Mouse (Mus musculus): ENCODE results near the gene Phlpp1. TPM values are rescaled to one million over a fixed set of nuclear protein-coding genes. Genes with fewer than 3 reads are reported as not detected.

Phlpp1 gene
- total and polyA plus RNA-seq, 3 experiments = 5.0 to 9.4 TPM; not detected in 1

- Histone ChIP-seq H3K4me3 (ENCODE audit: control insufficient read depth in 1 of 2, insufficient read depth in 1 of 2, low read depth in 2 of 2, low read length in 2 of 2) (no peak overlapping the region), H3K9ac (ENCODE audit: control insufficient read depth, low read depth, low read length, poor library complexity, severe bottlenecking) (no peak overlapping the region), H3K27me3 (ENCODE audit: control insufficient read depth in 1 of 2, insufficient read depth in 2 of 2, low read length in 2 of 2) (no peaks in the 10 kb centered on the region), H3K27ac (ENCODE audit: control insufficient read depth, low read depth, low read length) (no peak overlapping the region), H3K4me1 (ENCODE audit: control insufficient read depth in 1 of 2, insufficient read depth in 2 of 2, low read length in 2 of 2) (peaks cover 0 to 5% of the 10 kb centered on the region in 2 experiments; a peak in 2 of 4 replicates), H3K36me3 (ENCODE audit: control insufficient read depth in 1 of 2, insufficient read depth in 2 of 2, low read length in 2 of 2) (peaks cover 0 to 2% of the 10 kb centered on the region in 2 experiments; a peak in 1 of 4 replicates), H3K9me3 (replicated peaks; ENCODE audit: insufficient read depth, low read length) (no peaks in the 10 kb centered on the region), H3K79me2 (ENCODE audit: control insufficient read depth, insufficient read depth, low read length, poor library complexity) (no peaks in the 10 kb centered on the region)
- no peak for DNase-seq (ENCODE audit: low read depth, low spot score)
- TF ChIP-seq MYC (IDR thresholded peaks at IDR 0.05; ENCODE audit: low read depth, low read length) = no peak
Observed at GRCm38 (mm10) chr1:106221964-106222363, 50.4 kb downstream of the Phlpp1 start.

- no peak for DNase-seq (ENCODE audit: low read depth, low spot score)
Observed at GRCm38 (mm10) chr1:106226613-106227012, 55.1 kb downstream of the Phlpp1 start.

DNA sequence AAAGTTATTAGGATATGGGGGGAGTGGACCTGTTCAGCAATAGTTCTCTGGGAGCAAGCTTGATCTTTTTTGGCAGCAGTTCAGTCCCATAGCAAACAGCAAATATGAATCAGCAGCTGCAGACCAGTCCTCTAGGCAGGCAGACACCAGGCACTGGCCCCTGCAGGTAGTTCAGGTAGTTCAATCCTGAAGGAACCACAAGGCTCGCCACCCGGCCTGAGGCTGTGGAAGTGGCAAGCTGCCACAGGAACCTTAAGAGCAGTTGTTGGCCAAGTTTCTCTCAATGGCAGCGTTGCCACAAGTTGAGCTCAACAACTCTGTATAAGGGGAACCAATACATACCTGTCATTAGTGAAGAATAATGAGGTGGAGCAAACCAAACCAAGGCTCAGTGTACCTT, 58.8 kb downstream of the Phlpp1 start:
- H3K4me1 ChIP-seq (ENCODE audit: control insufficient read depth in 1 of 2, insufficient read depth in 2 of 2, low read length in 2 of 2) = peaks cover 6 to 12% of the 10 kb centered on the region in 2 experiments; a peak in 3 of 4 replicates
- no peaks in the 10 kb centered on the region for H3K9me3 ChIP-seq (replicated peaks; ENCODE audit: insufficient read depth, low read length)
- no peak for TF ChIP-seq BHLHE40 (IDR thresholded peaks at IDR 0.05; ENCODE audit: borderline replicate concordance, low read depth, low read length)
- no peaks in the 10 kb centered on the region for H3K27me3 ChIP-seq (ENCODE audit: control insufficient read depth in 1 of 2, insufficient read depth in 2 of 2, low read length in 2 of 2)
- H3K36me3 ChIP-seq (ENCODE audit: control insufficient read depth in 1 of 2, insufficient read depth in 2 of 2, low read length in 2 of 2) = peaks cover 0 to 2% of the 10 kb centered on the region in 2 experiments; a peak in 1 of 4 replicates
- H3K4me3 ChIP-seq (ENCODE audit: control insufficient read depth in 1 of 2, insufficient read depth in 1 of 2, low read depth in 2 of 2, low read length in 2 of 2) = no peak overlapping the region
- no peak overlapping the region for H3K27ac ChIP-seq (ENCODE audit: control insufficient read depth, low read depth, low read length)
- 0 out of 2 replicates have a peak, but pooled peaks cover 2% of the 10 kb centered on the region for H3K79me2 ChIP-seq (ENCODE audit: control insufficient read depth, insufficient read depth, low read length, poor library complexity)
- no peak for DNase-seq (ENCODE audit: low read depth, low spot score)
- no peak overlapping the region for H3K9ac ChIP-seq (ENCODE audit: control insufficient read depth, low read depth, low read length, poor library complexity, severe bottlenecking)

More at GRCm38 (mm10) chr1:106226613-106227012, 55.1 kb downstream of the Phlpp1 start:
- TF ChIP-seq EP300 (IDR thresholded peaks at IDR 0.05; ENCODE audit: low read depth in 1 of 2, low read length in 2 of 2) = no peak
- no peak for TF ChIP-seq GATA1 (IDR thresholded peaks at IDR 0.05; ENCODE audit: low read depth, low read length)
- TF ChIP-seq RCOR1 (IDR thresholded peaks at IDR 0.05; ENCODE audit: low read depth, low read length) = no peak
- no peak for TF ChIP-seq ZKSCAN1 (IDR thresholded peaks at IDR 0.05; ENCODE audit: low read depth, low read length)
- TF ChIP-seq HCFC1 (IDR thresholded peaks at IDR 0.05; ENCODE audit: low read depth, low read length) = no peak
- no peak for TF ChIP-seq TCF12 (IDR thresholded peaks at IDR 0.05; ENCODE audit: low read depth, low read length)
- H3K9ac ChIP-seq (ENCODE audit: control insufficient read depth, low read depth, low read length, poor library complexity, severe bottlenecking) = no peak overlapping the region
- peaks cover 0 to 2% of the 10 kb centered on the region in 2 experiments; a peak in 1 of 4 replicates for H3K36me3 ChIP-seq (ENCODE audit: control insufficient read depth in 1 of 2, insufficient read depth in 2 of 2, low read length in 2 of 2)
- no peak overlapping the region for H3K27ac ChIP-seq (ENCODE audit: control insufficient read depth, low read depth, low read length)
- H3K27me3 ChIP-seq (ENCODE audit: control insufficient read depth in 1 of 2, insufficient read depth in 2 of 2, low read length in 2 of 2) = no peaks in the 10 kb centered on the region
- H3K79me2 ChIP-seq (ENCODE audit: control insufficient read depth, insufficient read depth, low read length, poor library complexity) = no peaks in the 10 kb centered on the region
- H3K9me3 ChIP-seq (replicated peaks; ENCODE audit: insufficient read depth, low read length) = no peaks in the 10 kb centered on the region
- peaks cover 3 to 10% of the 10 kb centered on the region in 2 experiments; a peak in 2 of 4 replicates for H3K4me1 ChIP-seq (ENCODE audit: control insufficient read depth in 1 of 2, insufficient read depth in 2 of 2, low read length in 2 of 2)
- no peak overlapping the region for H3K4me3 ChIP-seq (ENCODE audit: control insufficient read depth in 1 of 2, insufficient read depth in 1 of 2, low read depth in 2 of 2, low read length in 2 of 2)

GRCm38 (mm10) chr1:106231345-106231744, 59.8 kb downstream of the Phlpp1 start:
- Histone ChIP-seq H3K4me3 (ENCODE audit: control insufficient read depth in 1 of 2, insufficient read depth in 1 of 2, low read depth in 2 of 2, low read length in 2 of 2) (no peak overlapping the region), H3K36me3 (ENCODE audit: control insufficient read depth in 1 of 2, insufficient read depth in 2 of 2, low read length in 2 of 2) (peaks cover 0 to 2% of the 10 kb centered on the region in 2 experiments; a peak in 1 of 4 replicates), H3K4me1 (ENCODE audit: control insufficient read depth in 1 of 2, insufficient read depth in 2 of 2, low read length in 2 of 2) (peaks cover 6 to 12% of the 10 kb centered on the region in 2 experiments; a peak in 3 of 4 replicates), H3K9ac (ENCODE audit: control insufficient read depth, low read depth, low read length, poor library complexity, severe bottlenecking) (no peak overlapping the region), H3K79me2 (ENCODE audit: control insufficient read depth, insufficient read depth, low read length, poor library complexity) (0 out of 2 replicates have a peak, but pooled peaks cover 2% of the 10 kb centered on the region), H3K27me3 (ENCODE audit: control insufficient read depth in 1 of 2, insufficient read depth in 2 of 2, low read length in 2 of 2) (no peaks in the 10 kb centered on the region), H3K9me3 (replicated peaks; ENCODE audit: insufficient read depth, low read length) (no peaks in the 10 kb centered on the region), H3K27ac (ENCODE audit: control insufficient read depth, low read depth, low read length) (no peak overlapping the region)
- DNase-seq (ENCODE audit: low read depth, low spot score) = peak; percentile 49
- no peak for TF ChIP-seq ZC3H11A (IDR thresholded peaks at IDR 0.05; ENCODE audit: low read depth, low read length)
- no peak for TF ChIP-seq POLR2AphosphoS2 (IDR thresholded peaks at IDR 0.05; ENCODE audit: low read length)
- no peak for TF ChIP-seq POLR2A (IDR thresholded peaks at IDR 0.05; ENCODE audit: control insufficient read depth in 1 of 2, insufficient read depth in 1 of 2, low read depth in 1 of 2, low read length in 2 of 2, poor library complexity in 1 of 2)
- TF ChIP-seq ZMIZ1 (IDR thresholded peaks at IDR 0.05; ENCODE audit: low read depth, low read length) = no peak
- no peak for TF ChIP-seq E2F4 (IDR thresholded peaks at IDR 0.05; ENCODE audit: borderline replicate concordance, low read depth, low read length)
- no peak for TF ChIP-seq HCFC1 (IDR thresholded peaks at IDR 0.05; ENCODE audit: low read depth, low read length)
- no peak for TF ChIP-seq BHLHE40 (IDR thresholded peaks at IDR 0.05; ENCODE audit: borderline replicate concordance, low read depth, low read length)
- TF ChIP-seq KAT2A (conservative IDR thresholded peaks at IDR 0.05; ENCODE audit: low read depth, low read length) = no peak
- no peak for TF ChIP-seq CHD1 (IDR thresholded peaks at IDR 0.05; ENCODE audit: low read depth, low read length)
- TF ChIP-seq SIN3A (IDR thresholded peaks at IDR 0.05; ENCODE audit: low read length) = no peak
- no peak for TF ChIP-seq SMC3 (IDR thresholded peaks at IDR 0.05; ENCODE audit: low read depth, low read length)
- no peak for TF ChIP-seq MEF2A (IDR thresholded peaks at IDR 0.05; ENCODE audit: extremely low read depth, insufficient replicate concordance, low read depth, low read length, poor library complexity, severe bottlenecking)
- no peak for TF ChIP-seq JUND (IDR thresholded peaks at IDR 0.05; ENCODE audit: low read depth, low read length)
- no peak for TF ChIP-seq TBP (IDR thresholded peaks at IDR 0.05; ENCODE audit: low read depth, low read length)

All from MEL (cell line).